Mouse (Mus musculus): ENCODE results near the gene Numa1.

- TF ChIP-seq CTCF (IDR thresholded peaks at IDR 0.05; ENCODE audit: low read depth): no peak
- TF ChIP-seq EP300 (IDR thresholded peaks at IDR 0.05; ENCODE audit: low read depth): no peak
Observed at GRCm38 (mm10) chr7:101938348-101938747, 4.4 kb downstream of the Numa1 start.

Data from liver, postnatal 0 days (tissue).